Mouse (Mus musculus): ENCODE data around the gene Pold3.

The Pold3 gene

DNA sequence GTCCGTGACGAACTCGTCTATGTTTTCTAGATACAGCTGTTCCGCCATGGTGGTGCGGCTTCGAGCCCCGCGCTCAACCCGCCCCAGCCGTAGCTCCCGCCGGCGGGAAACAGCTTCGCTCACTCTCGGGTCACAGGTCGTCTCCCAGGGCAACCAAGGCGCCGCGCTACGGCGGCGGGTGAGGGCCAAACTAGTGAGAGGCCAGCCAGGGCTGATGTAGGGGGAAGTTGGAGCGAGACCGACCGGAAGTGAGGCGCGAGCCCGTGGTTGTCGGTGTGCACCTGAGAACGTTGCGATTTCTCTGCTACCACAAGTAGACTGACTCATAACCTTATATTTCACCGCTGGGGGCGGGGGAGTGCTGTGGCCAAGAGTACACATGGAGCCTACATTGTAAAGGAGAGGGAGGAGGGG lies at the start of gene Pold3:
Gene Pold3, minus strand, starts transcription at position 190 of the 414 bp plus-strand sequence.
- DNase-seq: peak; percentile 99 to 100

GRCm38 (mm10) chr7:100170756-100171155 lies 49.4 kb upstream of the Pold3 start:
- no peak for DNase-seq

- DNase-seq: no peak
Measured at GRCm38 (mm10) chr7:100168654-100169053, 47.3 kb upstream of the Pold3 start.

DNA sequence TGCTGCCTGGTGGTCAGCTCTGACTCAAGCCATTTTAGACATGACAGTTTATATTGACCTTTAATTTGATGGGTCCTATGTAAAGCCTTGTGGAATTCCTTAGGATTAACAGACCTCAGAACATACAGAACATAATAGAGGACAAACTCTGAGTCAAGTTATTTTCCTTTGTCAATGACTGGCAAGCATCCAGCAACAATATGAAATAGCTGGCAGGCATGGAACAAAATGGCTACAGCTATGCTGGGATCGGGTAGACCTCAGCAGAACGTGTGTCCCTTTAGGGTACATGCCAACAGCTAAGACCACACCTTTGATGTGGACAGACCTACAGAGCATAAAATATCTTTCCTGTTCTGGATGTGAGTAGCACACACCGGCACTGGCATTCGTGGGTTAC lies 42.1 kb upstream of the Pold3 start:
- DNase-seq: no peak

DNA sequence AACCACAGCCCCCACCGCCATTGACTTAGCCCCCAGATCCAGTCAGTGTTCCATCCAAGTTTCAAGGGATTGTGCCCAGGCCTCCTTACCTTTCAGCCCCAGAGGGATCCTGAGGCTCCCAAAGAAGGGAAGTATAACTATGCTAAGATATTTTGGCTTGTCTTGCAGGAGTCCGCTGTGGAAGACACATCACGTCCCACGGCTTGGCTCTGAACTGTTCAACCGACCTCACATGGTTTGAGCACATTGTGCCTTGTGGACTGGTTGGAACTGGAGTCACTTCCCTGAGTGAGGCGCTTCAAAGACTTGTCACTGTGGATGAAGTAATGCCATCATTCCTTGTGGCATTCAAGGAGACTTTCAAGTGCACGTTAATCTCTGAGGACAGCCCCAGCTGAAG lies 38.6 kb upstream of the Pold3 start:
- no peak for DNase-seq

GRCm38 (mm10) chr7:100159105-100159841 lies 37.9 kb upstream of the Pold3 start, which contains the start of gene Lipt2:
Lipt2 (plus strand) TSS chr7:100159277.
- peak; percentile 93 to 95 for DNase-seq

DNA sequence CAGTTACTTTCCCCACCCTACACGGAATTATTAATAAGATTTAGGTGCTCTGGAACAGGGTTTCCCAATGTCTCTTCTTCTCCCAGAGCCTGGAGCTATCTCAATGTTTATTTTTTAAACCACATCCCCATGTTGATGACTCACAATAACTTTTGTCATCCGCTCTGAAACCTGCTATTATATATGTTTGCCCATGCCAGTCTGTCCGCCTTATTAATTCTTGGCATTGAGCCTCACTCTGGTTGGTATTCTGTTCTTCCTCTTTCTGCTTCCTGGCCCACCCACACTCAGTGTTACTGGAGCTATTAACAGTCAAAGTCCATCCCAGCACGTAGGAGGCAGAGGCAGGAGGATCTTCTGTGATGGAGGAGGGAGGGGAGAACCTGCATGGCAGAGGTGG lies 36.3 kb upstream of the Pold3 start:
- DNase-seq: no peak

- no peak for DNase-seq
Measured at GRCm38 (mm10) chr7:100150626-100151025, 29.3 kb upstream of the Pold3 start.

GRCm38 (mm10) chr7:100150086-100150485 lies 28.7 kb upstream of the Pold3 start:
- no peak for DNase-seq

- peak; percentile 34 to 47 for DNase-seq
Measured at GRCm38 (mm10) chr7:100148586-100148985, 27.2 kb upstream of the Pold3 start.

- no peak for DNase-seq
Measured at GRCm38 (mm10) chr7:100140591-100140990, 19.2 kb upstream of the Pold3 start.

DNA sequence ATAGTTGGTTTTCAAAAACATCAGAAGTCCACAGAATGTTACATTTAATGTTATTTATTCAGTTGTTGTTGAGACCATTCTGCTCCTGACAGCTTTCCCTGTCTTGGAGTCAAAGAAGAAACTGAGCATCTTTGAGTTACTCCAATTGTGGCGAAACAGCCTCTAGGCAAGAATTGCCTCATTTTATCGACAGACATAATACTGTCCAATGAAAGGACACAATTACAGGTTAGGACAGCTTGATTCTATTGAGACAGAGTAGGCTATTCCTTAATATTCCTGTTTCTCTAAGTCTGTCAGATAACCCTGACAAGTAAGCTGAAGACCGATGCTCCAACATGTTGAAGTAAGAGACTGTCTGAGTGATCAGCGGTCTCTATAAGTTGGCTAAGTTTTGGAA lies 16.7 kb upstream of the Pold3 start:
- no peak for DNase-seq

DNA sequence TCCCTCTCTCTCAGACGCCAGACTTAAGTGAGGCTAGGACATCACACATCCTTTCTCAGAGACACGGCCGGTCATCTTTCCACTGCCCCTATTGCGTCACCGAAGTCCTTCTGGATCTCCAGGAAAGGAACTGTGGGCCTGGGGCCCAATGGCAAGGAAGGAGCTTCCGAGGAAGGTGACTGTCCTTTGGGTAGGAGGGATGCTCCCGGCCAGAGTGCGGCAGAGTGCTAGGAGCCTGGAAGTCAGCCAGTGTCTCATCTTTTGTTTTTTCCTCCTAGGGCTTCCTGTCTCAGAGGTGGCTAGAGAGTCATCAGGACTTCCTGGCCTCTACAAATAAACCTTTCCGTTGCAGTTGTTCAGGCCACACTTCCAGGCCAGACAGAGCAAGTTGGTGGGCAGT lies 15.7 kb upstream of the Pold3 start:
- DNase-seq: no peak

DNA sequence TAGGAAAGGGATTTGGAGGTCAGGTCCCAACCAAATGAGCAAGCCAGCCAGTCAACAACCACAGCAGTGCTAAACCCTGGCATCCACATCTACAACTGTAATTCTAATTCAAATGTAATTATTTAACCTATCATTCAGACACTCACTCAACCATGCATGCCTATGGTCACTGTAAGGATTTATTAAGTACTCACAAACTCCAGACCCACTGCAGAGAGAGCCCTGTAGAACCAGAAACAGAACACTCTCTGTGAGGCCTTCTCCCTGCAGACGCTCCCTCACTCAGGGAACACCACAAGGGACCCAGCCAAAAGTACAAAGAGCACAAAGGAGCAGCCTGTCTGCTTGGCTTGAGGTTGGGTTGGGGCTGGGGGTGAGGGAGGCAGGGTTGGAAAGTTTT lies 11.0 kb upstream of the Pold3 start:
- DNase-seq: no peak

DNA sequence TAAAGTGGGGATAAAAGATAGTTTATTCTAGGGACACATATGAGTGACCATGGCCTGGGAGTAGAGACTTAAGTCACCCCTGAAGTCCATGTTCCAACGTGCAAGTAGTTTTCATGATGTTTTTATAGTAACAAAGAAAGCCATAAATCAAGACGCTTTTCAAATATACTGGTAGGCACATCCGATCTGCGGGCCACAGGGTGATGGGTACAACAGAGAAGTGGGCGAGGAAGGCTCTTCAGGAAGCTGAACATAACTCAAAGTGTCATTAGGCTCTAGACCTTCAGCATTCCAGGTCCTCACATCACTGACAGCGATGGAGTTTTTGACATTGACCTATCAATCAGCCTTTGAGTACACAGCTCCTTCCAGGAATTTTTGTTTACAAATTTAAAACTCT lies 9.2 kb upstream of the Pold3 start:
- DNase-seq: no peak

GRCm38 (mm10) chr7:100128262-100129041 lies 7.1 kb upstream of the Pold3 start:
- no peak for DNase-seq

DNA sequence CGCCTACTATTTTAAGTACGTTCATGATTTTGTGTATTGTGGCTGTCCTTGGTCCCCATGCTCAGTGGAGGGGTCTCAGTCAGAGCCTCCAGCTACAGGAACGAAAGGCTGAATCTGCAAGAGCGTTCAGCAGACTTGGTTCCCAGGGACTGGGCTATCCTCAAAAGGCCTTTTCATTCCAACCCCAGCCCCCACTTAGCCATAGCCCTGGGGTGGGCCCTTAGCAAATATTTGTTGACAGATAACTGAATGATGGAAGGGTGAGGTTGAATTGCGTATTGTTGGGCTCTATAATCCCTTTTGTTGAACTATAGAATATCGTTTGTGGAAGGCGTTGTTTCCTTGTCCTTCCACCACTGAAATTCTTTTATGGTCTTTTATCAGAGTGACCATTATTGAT lies 5.1 kb upstream of the Pold3 start:
- no peak for DNase-seq

- DNase-seq: no peak
Measured at GRCm38 (mm10) chr7:100125166-100125565, 3.8 kb upstream of the Pold3 start.

DNA sequence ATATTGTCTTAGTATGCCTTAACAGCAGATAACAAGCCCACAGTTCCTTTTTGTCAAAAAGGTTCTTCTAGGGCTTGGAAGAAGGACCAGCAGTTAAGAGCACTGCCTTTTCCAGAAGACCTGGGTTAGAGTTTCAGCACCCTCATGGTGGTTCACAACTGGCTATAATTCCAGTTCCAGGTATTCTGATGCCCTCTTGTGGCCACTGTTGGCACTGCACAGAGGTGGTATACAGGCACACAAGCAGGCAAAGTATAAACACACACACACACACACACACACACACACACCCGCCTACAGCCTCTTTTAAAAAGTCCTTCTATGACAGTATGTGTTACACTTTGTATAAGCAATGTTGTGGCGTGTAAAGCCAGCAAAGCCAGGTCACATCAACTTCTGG lies 2.8 kb upstream of the Pold3 start:
- DNase-seq: peak; percentile 16 to 60

DNA sequence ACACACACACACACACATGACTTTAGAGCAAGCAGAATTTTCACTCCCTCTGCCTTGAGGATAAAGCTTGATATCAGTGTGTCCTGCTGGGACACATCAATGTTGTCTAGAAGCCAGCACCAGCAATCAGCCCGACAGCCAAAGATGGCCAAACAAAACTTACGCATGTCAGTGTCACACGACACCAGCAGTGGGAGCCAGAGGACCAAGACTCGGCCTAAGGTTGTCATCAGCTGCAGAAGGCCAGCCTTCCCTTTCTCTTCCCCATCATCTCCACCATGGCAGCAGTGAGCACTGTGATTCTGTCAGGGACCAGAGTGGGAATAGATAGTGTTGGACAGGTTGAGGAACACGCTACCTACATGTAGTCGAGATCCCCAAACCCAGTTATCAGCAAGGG lies 2.1 kb upstream of the Pold3 start:
- peak; percentile 17 to 50 for DNase-seq

- DNase-seq: peak in 1 of 2 experiments; percentile 69
Measured at GRCm38 (mm10) chr7:100120791-100121261, 539 bp downstream of the Pold3 start.

- no peak for DNase-seq
Measured at GRCm38 (mm10) chr7:100114279-100114678, 7.1 kb downstream of the Pold3 start.

DNA sequence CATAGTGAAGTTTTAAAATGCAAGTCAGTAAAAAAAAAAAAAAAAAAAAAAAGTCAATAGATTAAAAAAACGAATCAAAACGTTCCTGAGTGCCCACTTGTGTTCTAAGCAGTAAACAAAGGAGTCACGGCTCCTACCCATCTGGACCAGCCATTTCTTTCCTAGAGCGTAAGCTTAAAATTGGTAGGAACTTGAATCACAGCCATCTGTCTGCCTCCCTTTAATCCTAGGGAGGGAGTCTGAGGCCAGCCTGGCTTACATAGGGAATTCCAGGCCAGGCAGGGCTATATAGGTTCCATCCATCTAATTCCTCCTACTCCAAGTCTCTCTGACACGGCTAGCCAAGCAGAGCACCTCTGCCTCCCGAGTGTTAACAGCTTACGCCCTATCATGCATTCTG lies 7.5 kb downstream of the Pold3 start:
- no peak for DNase-seq

DNA sequence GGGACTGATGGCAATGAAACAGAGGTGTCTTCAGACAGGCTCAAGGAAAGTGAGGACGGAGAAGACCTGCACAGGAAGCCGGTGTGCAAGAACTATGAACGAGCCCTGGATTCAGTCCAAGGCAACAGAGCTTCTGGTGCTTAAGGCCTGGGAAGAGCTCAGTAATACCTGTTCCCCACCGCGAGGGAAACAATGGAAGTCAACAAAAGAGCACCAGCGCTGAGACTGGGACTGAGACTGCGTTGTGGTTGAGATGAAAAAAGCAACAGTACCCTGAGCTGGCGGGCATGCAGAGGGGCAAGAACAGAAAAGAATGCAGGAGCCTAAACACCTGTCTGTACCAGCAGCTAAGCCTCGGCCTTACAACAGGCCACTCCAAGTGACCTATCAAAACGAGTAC lies 9.9 kb downstream of the Pold3 start:
- no peak for DNase-seq

Data from cerebellum, postnatal 25 days (tissue).